Mouse (Mus musculus) embryonic facial prominence, embryonic 14.5 days (tissue): Measurements from ENCODE around the gene Zfhx3. TPM values are rescaled to one million over a fixed set of nuclear protein-coding genes. Genes with fewer than 3 reads are reported as not detected.

Experiments used
- ATAC-seq: fragments of 200-750 bp; cut with Nextera tagmentation; 2 replicates; pipeline ENCODE4 v1.8.0; 2017; ENCODE audit warnings: low read depth, moderate number of reproducible peaks, moderate TSS enrichment
- DNase-seq: peaks from one replicate; pipeline ENCODE4 v3.0.0-alpha.2; 2015; ENCODE audit warnings: low spot score
- H3K27ac ChIP-seq: fragments of 300-500 bp; sonication (generic); replicated peaks from 2 replicates; pipeline ENCODE4 v1.5.1; 2014; ENCODE audit warnings: low read depth, mild to moderate bottlenecking, low read length, moderate library complexity
- H3K27me3 ChIP-seq: fragments of 300-500 bp; sonication (generic); replicated peaks from 2 replicates; pipeline ENCODE4 v1.6.1; 2014; ENCODE audit warnings: low read length; ENCODE audit not compliant: control insufficient read depth, insufficient read depth
- H3K36me3 ChIP-seq: fragments of 300-500 bp; sonication (generic); 2 replicates; pipeline ENCODE4 v1.6.1; 2014; ENCODE audit warnings: low read length, mixed read lengths; ENCODE audit not compliant: control insufficient read depth, insufficient read depth
- H3K4me1 ChIP-seq: fragments of 300-500 bp; sonication (generic); 2 replicates; pipeline ENCODE4 v1.6.1; 2014; ENCODE audit warnings: antibody characterized with exemption, low read length; ENCODE audit not compliant: control insufficient read depth, insufficient read depth
- H3K4me2 ChIP-seq: fragments of 300-500 bp; sonication (generic); 2 replicates; pipeline ENCODE4 v1.6.1; 2014; ENCODE audit warnings: low read depth, mild to moderate bottlenecking, low read length, moderate library complexity, mixed read lengths
- H3K4me3 ChIP-seq: fragments of 300-500 bp; sonication (generic); 2 replicates; pipeline ENCODE4 v1.5.1; 2014; ENCODE audit warnings: low read depth, mild to moderate bottlenecking, low read length
- H3K9ac ChIP-seq: fragments of 300-500 bp; sonication (generic); 2 replicates; pipeline ENCODE4 v1.6.1; 2014; ENCODE audit warnings: low read depth, mild to moderate bottlenecking, low read length, moderate library complexity, mixed read lengths
- H3K9me3 ChIP-seq: fragments of 300-500 bp; sonication (generic); 2 replicates; pipeline ENCODE4 v1.6.1; 2016; ENCODE audit warnings: low read length; ENCODE audit not compliant: control insufficient read depth
- WGBS: fragments of 180-500 bp; shearing (Covaris S2); extraction: QIAGEN DNeasy Blood & Tissue Kit; methylation state at CpG from one replicate; pipeline ENCODE4 v1.1.7; 2014; 5-methylcytosine and 5-hydroxymethylcytosine counted together
- polyA plus RNA-seq: library from polyadenylated mRNA; unstranded; fragments of >200 nt; fragmentation: Nextera tagmentation; extraction: Ambion mirVana; gene quantifications from 2 replicates; pipeline ENCODE4 v1.2.1, GENCODE M21; 2014

Gene Zfhx3
- polyA plus RNA-seq, 1 experiment from 2014 or later: 14.2 TPM

GRCm38 (mm10) chr8:108592028-108592724 is 649.7 kb downstream of the Zfhx3 start:
- WGBS: 90% methylated on average over 11 of the region's 11 CpGs
- no peak for DNase-seq
- H3K9ac ChIP-seq: no peak overlapping the region
- no peaks in the 10 kb centered on the region for H3K9me3 ChIP-seq
- no peak overlapping the region for H3K27ac ChIP-seq
- H3K4me1 ChIP-seq: peaks cover 28% of the 10 kb centered on the region
- no peaks in the 10 kb centered on the region for H3K27me3 ChIP-seq
- no peak for ATAC-seq
- no peak overlapping the region for H3K4me3 ChIP-seq
- H3K36me3 ChIP-seq: no peaks in the 10 kb centered on the region
- no peak overlapping the region for H3K4me2 ChIP-seq

GRCm38 (mm10) chr8:108592990-108593589 is 650.6 kb downstream of the Zfhx3 start:
- Histone ChIP-seq H3K4me1 (peaks cover 28% of the 10 kb centered on the region), H3K9me3 (no peaks in the 10 kb centered on the region), H3K27ac (peak overlapping the region; percentile 82), H3K9ac (0 out of 2 replicates have a peak overlapping the region, but pooled peaks have one; percentile 25), H3K4me3 (no peak overlapping the region), H3K27me3 (no peaks in the 10 kb centered on the region), H3K4me2 (peak overlapping the region; percentile 30), H3K36me3 (no peaks in the 10 kb centered on the region)
- DNase-seq (peak; percentile 53), ATAC-seq (no peak)
- 23% methylated on average over 13 of the region's 13 CpGs for WGBS

GRCm38 (mm10) chr8:108593891-108594290 is 651.4 kb downstream of the Zfhx3 start:
- H3K36me3 ChIP-seq: no peaks in the 10 kb centered on the region
- DNase-seq: peak; percentile 90
- H3K27me3 ChIP-seq: no peaks in the 10 kb centered on the region
- H3K4me3 ChIP-seq: no peak overlapping the region
- H3K4me2 ChIP-seq: peak overlapping the region; percentile 30
- no peaks in the 10 kb centered on the region for H3K9me3 ChIP-seq
- peak overlapping the region; percentile 82 for H3K27ac ChIP-seq
- peaks cover 28% of the 10 kb centered on the region for H3K4me1 ChIP-seq
- peak; percentile 75; the same call in 1 of the 2 replicates for ATAC-seq
- WGBS: 18% methylated on average over 9 of the region's 9 CpGs
- no peak overlapping the region for H3K9ac ChIP-seq

GRCm38 (mm10) chr8:108594361-108595060 is 652.1 kb downstream of the Zfhx3 start:
- Histone ChIP-seq H3K9me3 (no peaks in the 10 kb centered on the region), H3K9ac (no peak overlapping the region), H3K27me3 (no peaks in the 10 kb centered on the region), H3K4me3 (no peak overlapping the region), H3K36me3 (no peaks in the 10 kb centered on the region), H3K27ac (peak overlapping the region; percentile 82), H3K4me1 (peaks cover 32% of the 10 kb centered on the region), H3K4me2 (peak overlapping the region; percentile 30; the same call in 1 of the 2 replicates)
- 0 out of 2 replicates have a peak, but pooled peaks have one; percentile 30 for ATAC-seq
- no peak for DNase-seq
- 41% methylated on average over 9 of the region's 9 CpGs for WGBS

GRCm38 (mm10) chr8:108595061-108595419 is 652.6 kb downstream of the Zfhx3 start:
- 48% methylated on average over 9 of the region's 9 CpGs for WGBS
- Histone ChIP-seq H3K27me3 (no peaks in the 10 kb centered on the region), H3K9ac (no peak overlapping the region; the same call in 1 of the 2 replicates), H3K4me1 (peaks cover 36% of the 10 kb centered on the region), H3K4me3 (no peak overlapping the region), H3K9me3 (no peaks in the 10 kb centered on the region), H3K36me3 (no peaks in the 10 kb centered on the region), H3K27ac (peak overlapping the region; percentile 82), H3K4me2 (no peak overlapping the region)
- ATAC-seq: no peak
- DNase-seq: peak; percentile 16

GRCm38 (mm10) chr8:108595721-108596495 is 653.5 kb downstream of the Zfhx3 start:
- Histone ChIP-seq H3K36me3 (no peaks in the 10 kb centered on the region), H3K4me1 (peaks cover 36% of the 10 kb centered on the region), H3K4me2 (no peak overlapping the region), H3K9me3 (no peaks in the 10 kb centered on the region), H3K27ac (no peak overlapping the region; the same call in 1 of the 2 replicates), H3K4me3 (no peak overlapping the region), H3K27me3 (no peaks in the 10 kb centered on the region), H3K9ac (no peak overlapping the region)
- 68% methylated on average over 19 of the region's 19 CpGs for WGBS
- ATAC-seq (no peak), DNase-seq (no peak)

GRCm38 (mm10) chr8:108599003-108599402 is 656.6 kb downstream of the Zfhx3 start:
- Histone ChIP-seq H3K4me1 (peaks cover 23% of the 10 kb centered on the region), H3K36me3 (no peaks in the 10 kb centered on the region), H3K27ac (no peak overlapping the region), H3K4me3 (no peak overlapping the region), H3K9ac (no peak overlapping the region), H3K9me3 (no peaks in the 10 kb centered on the region), H3K27me3 (no peaks in the 10 kb centered on the region), H3K4me2 (peak overlapping the region; percentile 16)
- no peak for ATAC-seq
- 20% methylated on average over 8 of the region's 8 CpGs for WGBS
- DNase-seq: peak; percentile 85

GRCm38 (mm10) chr8:108599558-108599957 is 657.1 kb downstream of the Zfhx3 start:
- H3K4me2 ChIP-seq: peak overlapping the region; percentile 16; the same call in 1 of the 2 replicates
- H3K27ac ChIP-seq: no peak overlapping the region
- H3K9ac ChIP-seq: no peak overlapping the region
- ATAC-seq (no peak), DNase-seq (no peak)
- WGBS: 74% methylated on average over 6 of the region's 6 CpGs
- no peak overlapping the region for H3K4me3 ChIP-seq
- H3K9me3 ChIP-seq: no peaks in the 10 kb centered on the region
- H3K36me3 ChIP-seq: no peaks in the 10 kb centered on the region
- H3K4me1 ChIP-seq: peaks cover 18% of the 10 kb centered on the region
- no peaks in the 10 kb centered on the region for H3K27me3 ChIP-seq
